Mouse (Mus musculus) stomach, postnatal 0 days (tissue): ENCODE results near the gene Bcl11a.

Experiments used
- CTCF ChIP-seq: IDR thresholded peaks from 2 replicates; pipeline ENCODE4 v1.5.1; 2016; ENCODE audit warnings: antibody characterized with exemption, low read depth, mild to moderate bottlenecking, moderate library complexity
- EP300 ChIP-seq: optimal IDR thresholded peaks from 2 replicates; pipeline ENCODE3; 2016; ENCODE audit warnings: antibody characterized with exemption

DNA sequence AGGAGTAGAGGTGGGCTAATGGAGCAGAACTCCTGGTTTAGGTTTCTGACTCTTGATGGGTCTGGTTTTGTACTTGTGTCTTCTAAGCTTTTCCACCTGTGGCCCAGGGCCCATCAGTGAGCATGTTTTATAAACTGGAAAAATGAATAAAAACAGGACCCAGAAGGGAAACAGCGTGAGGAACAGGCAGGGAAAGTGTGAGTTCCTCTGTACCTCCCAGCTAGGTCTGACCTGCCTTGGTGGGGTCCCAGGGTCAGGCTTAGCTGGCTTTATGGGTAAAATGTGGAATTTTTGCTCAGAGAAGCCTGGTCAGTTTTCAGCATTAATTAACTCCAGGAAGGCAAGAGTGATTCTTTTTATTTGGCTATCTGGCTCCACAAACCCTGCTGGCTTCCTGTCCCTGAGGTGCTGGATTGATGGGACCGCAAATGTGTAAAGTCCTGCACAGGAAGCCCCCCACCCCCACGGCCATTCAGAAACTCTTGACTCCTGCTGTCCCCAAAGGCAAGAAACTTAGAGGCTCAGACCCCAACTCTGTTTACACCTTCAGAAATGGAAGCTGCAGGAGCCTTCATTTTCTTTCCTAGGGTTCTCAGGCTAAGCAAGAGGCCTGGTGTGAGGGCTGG is 136.8 kb downstream of the Bcl11a start:
- TF ChIP-seq CTCF (no peak), EP300 (no peak)
